Mouse (Mus musculus) liver, adult 2 months (tissue): ENCODE results near the gene Tmem108. TPM values are rescaled to one million over a fixed set of nuclear protein-coding genes. Genes with fewer than 3 reads are reported as not detected.

Experiments used
- DNase-seq: peaks from one replicate; pipeline ENCODE4 v3.0.0-alpha.2; 2011; ENCODE audit warnings: low read depth, low spot score; ENCODE audit errors: extremely low read depth
- H3K27ac ChIP-seq: fragments of 200-500 bp; replicated peaks from 2 replicates; pipeline ENCODE4 v1.5.1; 2012; ENCODE audit warnings: low read depth, mild to moderate bottlenecking, control low read depth, inconsistent platforms, low read length; ENCODE audit not compliant: insufficient read depth
- H3K27me3 ChIP-seq: fragments of 200-500 bp; 2 replicates; pipeline ENCODE4 v1.6.1; 2012; ENCODE audit warnings: mild to moderate bottlenecking, moderate library complexity, low read length, inconsistent platforms; ENCODE audit not compliant: control insufficient read depth, insufficient read depth
- H3K36me3 ChIP-seq: fragments of 200-500 bp; 2 replicates; pipeline ENCODE4 v1.6.1; 2012; ENCODE audit warnings: low read length, inconsistent platforms; ENCODE audit not compliant: control insufficient read depth, insufficient read depth
- H3K4me1 ChIP-seq: fragments of 200-500 bp; 2 replicates; pipeline ENCODE4 v1.6.1; 2011; ENCODE audit warnings: low read length; ENCODE audit not compliant: control insufficient read depth, insufficient read depth
- H3K4me3 ChIP-seq: fragments of 200-500 bp; 2 replicates; pipeline ENCODE4 v1.5.1; 2011; ENCODE audit warnings: low read depth, mild to moderate bottlenecking, control low read depth, low read length, moderate library complexity; ENCODE audit not compliant: insufficient read depth
- H3K79me2 ChIP-seq: fragments of 200-500 bp; 2 replicates; pipeline ENCODE4 v1.6.1; 2012; ENCODE audit warnings: inconsistent platforms, mild to moderate bottlenecking, low read length, moderate library complexity; ENCODE audit not compliant: control insufficient read depth, insufficient read depth
- H3K9ac ChIP-seq: fragments of 200-500 bp; 2 replicates; pipeline ENCODE4 v1.6.1; 2012; ENCODE audit warnings: low read depth, mild to moderate bottlenecking, control low read depth, inconsistent platforms, low read length
- CTCF ChIP-seq: fragments of 200-500 bp; IDR thresholded peaks from 2 replicates; pipeline ENCODE4 v1.5.1; 2011; ENCODE audit warnings: low read depth, low read length, control low read depth
- POLR2A ChIP-seq: fragments of 200-500 bp; IDR thresholded peaks from 2 replicates; pipeline ENCODE4 v1.6.1; 2011; ENCODE audit warnings: low read length, control low read depth; ENCODE audit not compliant: insufficient read depth; ENCODE audit errors: extremely low read depth
- WGBS: fragments of 180-500 bp; shearing (Covaris S2); methylation state at CpG from one replicate; pipeline ENCODE4 v1.1.7; 2018; 5-methylcytosine and 5-hydroxymethylcytosine counted together
- polyA plus RNA-seq: library from polyadenylated mRNA; depleted of rRNA; stranded (reverse); fragments of >200 nt; gene quantifications from 2 replicates; pipeline ENCODE4 v1.2.3, GENCODE M21; 2012
- total RNA-seq: library from RNA; depleted of rRNA; stranded (reverse); fragments of >200 nt; gene quantifications from 2 replicates; pipeline ENCODE4 v1.2.3, GENCODE M21; 2014

Tmem108 gene
- total and polyA plus RNA-seq, 2 experiments = 0.09 to 0.40 TPM

DNA sequence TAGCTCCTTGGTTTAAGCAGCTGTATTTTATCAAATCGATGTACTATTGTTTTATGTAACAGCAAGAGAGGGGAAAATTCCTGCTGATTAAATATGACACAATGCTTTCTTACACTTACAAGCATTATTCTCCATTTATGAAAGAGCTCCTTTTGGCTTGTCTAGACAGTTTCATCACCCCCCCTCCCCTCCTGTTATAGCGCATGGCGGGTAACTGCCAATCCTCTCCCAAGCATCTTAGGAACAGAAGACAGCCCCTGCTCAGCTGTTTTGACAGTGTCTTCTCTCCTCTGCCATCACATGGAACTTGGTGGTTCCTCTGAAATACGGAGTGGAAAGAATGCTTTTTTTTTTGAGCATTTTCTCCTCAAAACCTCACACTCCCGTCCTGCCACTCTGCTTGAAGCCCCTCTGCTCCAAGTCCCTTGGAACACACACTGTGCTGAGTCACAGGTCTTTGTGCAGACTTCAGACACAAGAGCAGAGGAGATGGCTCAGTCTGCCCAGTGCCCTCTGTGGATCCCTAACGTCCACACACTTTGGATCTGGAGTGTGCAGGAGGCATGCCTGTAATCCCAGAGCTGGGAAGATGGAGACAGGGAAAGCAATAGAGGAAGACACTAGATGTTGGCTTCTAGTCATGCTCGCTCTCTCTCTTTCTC lies 237.8 kb downstream of the Tmem108 start:
- WGBS = 79% methylated on average over 7 of the region's 7 CpGs
- Histone ChIP-seq H3K36me3 (no peaks in the 10 kb centered on the region), H3K79me2 (no peaks in the 10 kb centered on the region), H3K4me1 (no peaks in the 10 kb centered on the region), H3K27me3 (no peaks in the 10 kb centered on the region), H3K4me3 (no peak overlapping the region), H3K27ac (no peak overlapping the region), H3K9ac (no peak overlapping the region)
- no peak for DNase-seq
- TF ChIP-seq POLR2A = no peak
- no peak for TF ChIP-seq CTCF

DNA sequence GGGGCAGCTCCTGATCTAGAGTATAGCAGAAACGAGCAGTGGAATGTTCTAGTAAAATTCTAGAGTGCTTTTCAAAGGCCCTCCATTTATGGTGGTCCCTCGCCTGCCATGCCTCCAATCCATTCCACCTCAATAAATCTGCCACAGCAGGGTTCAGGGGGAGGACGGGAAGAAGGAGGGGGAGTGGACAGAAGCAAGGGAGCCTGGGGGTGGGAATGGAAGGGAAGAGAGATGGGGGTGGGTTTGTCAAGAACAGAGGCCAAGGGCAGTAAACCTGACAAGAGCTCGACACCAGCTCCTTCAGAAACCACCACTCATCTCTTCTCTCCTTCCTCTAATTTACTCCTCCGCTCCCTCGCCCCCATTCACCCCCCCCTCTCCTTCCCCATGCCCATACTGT lies 238.6 kb downstream of the Tmem108 start:
- no peak for DNase-seq
- TF ChIP-seq CTCF (no peak), POLR2A (no peak)
- H3K27me3 ChIP-seq = no peaks in the 10 kb centered on the region
- no peak overlapping the region for H3K9ac ChIP-seq
- H3K27ac ChIP-seq = no peak overlapping the region
- H3K4me3 ChIP-seq = no peak overlapping the region
- WGBS = 79% methylated on average over 6 of the region's 6 CpGs
- H3K79me2 ChIP-seq = no peaks in the 10 kb centered on the region
- H3K36me3 ChIP-seq = no peaks in the 10 kb centered on the region
- no peaks in the 10 kb centered on the region for H3K4me1 ChIP-seq

DNA sequence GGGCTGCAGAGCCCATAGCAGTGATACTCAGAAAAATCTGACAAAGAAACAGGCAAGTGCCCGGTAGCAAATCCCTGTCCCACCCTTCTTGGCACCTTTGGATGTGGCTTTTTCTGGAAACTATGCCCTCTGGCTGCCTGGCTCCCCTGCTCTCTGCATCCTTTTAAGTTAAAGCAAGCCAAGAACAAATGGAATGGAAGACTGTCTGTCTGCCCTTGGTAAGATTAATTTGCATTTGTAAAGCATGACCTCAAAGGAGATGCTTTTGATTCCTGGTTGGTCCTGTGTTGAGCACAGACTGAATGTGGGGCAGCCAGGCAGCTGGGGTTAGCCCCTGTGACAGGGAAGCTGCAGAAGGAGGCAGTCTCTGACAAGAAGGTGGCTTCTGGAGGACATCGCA lies 247.8 kb downstream of the Tmem108 start:
- Histone ChIP-seq H3K9ac (no peak overlapping the region), H3K4me3 (no peak overlapping the region), H3K27me3 (no peaks in the 10 kb centered on the region), H3K79me2 (no peaks in the 10 kb centered on the region), H3K4me1 (no peaks in the 10 kb centered on the region), H3K36me3 (no peaks in the 10 kb centered on the region), H3K27ac (no peak overlapping the region)
- 79% methylated on average over 2 of the region's 2 CpGs for WGBS
- TF ChIP-seq POLR2A = no peak
- no peak for TF ChIP-seq CTCF
- DNase-seq = no peak

- Histone ChIP-seq H3K9ac (no peak overlapping the region), H3K4me1 (no peaks in the 10 kb centered on the region), H3K79me2 (no peaks in the 10 kb centered on the region), H3K27ac (no peak overlapping the region), H3K36me3 (no peaks in the 10 kb centered on the region), H3K27me3 (no peaks in the 10 kb centered on the region), H3K4me3 (no peak overlapping the region)
- DNase-seq = no peak
- WGBS = 88% methylated on average over 6 of the region's 6 CpGs
- TF ChIP-seq CTCF = no peak
- no peak for TF ChIP-seq POLR2A
Measured at GRCm38 (mm10) chr9:103512257-103512656, 249.4 kb downstream of the Tmem108 start.

DNA sequence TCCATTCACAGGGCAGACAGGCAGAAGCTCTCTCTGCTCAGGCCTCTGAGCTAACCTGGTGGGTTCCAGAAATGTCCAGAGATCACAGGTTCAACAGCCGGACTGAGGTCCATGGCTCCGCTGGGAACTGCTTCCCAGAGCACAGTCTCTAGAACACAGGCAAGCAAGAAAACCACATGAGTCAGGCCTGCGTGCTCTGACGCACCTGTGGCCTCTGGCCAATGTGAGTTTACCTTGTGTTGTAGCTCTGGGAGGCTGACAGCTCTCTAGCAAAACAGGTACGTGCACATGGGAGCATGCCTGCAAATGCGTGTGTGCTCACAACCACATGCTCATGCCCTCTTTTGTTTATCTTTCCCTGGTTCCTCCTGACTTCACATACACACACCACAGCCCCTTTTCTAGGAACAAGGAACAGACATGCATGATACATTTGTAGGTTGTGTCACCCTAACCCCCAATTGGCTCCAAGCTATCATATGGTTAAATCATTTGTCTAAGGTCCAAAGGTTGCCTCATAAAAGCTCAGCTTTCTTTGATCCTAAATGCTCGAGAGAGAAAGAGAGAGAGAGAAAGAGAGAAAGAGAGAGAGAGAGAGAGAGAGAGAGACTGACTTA lies 254.6 kb downstream of the Tmem108 start:
- no peaks in the 10 kb centered on the region for H3K27me3 ChIP-seq
- H3K4me3 ChIP-seq = no peak overlapping the region
- no peaks in the 10 kb centered on the region for H3K36me3 ChIP-seq
- 25% methylated on average over 7 of the region's 7 CpGs for WGBS
- peaks cover 3% of the 10 kb centered on the region; the same call in 1 of the 2 replicates for H3K4me1 ChIP-seq
- H3K27ac ChIP-seq = no peak overlapping the region
- DNase-seq = peak; percentile 27
- H3K79me2 ChIP-seq = no peaks in the 10 kb centered on the region
- TF ChIP-seq POLR2A (no peak), CTCF (no peak)
- H3K9ac ChIP-seq = no peak overlapping the region

GRCm38 (mm10) chr9:103505067-103505466 lies 256.6 kb downstream of the Tmem108 start:
- H3K27me3 ChIP-seq = no peaks in the 10 kb centered on the region
- no peak for TF ChIP-seq POLR2A
- no peak for TF ChIP-seq CTCF
- no peak overlapping the region for H3K4me3 ChIP-seq
- DNase-seq = no peak
- no peaks in the 10 kb centered on the region for H3K36me3 ChIP-seq
- WGBS = 69% methylated on average over 5 of the region's 5 CpGs
- H3K27ac ChIP-seq = no peak overlapping the region
- H3K79me2 ChIP-seq = no peaks in the 10 kb centered on the region
- peaks cover 3% of the 10 kb centered on the region; the same call in 1 of the 2 replicates for H3K4me1 ChIP-seq
- H3K9ac ChIP-seq = no peak overlapping the region
